22 mouse cellular contexts compared by ENCODE assay signal in genomic region chr7:107648937-107649688, GRCm38 (mm10). TPM values are rescaled to one million over a fixed set of nuclear protein-coding genes. Genes with fewer than 3 reads are reported as not detected.
"Had no signal": no experiment of that assay in that cellular context is flagged by ENCODE, and none has a peak within 500 bp of the region (broad histone marks: within the 10 kb centered on the region; RNA-seq: fewer than 3 reads in every experiment).

No protein-coding gene starts in this region.

- H3K36me3 ChIP-seq: liver, embryonic 12.5 days; midbrain, embryonic 13.5 days had no signal

- H3K4me1 ChIP-seq: liver, embryonic 12.5 days; midbrain, embryonic 13.5 days had no signal

- H3K9ac ChIP-seq: liver, embryonic 12.5 days; lung, embryonic 14.5 days; midbrain, embryonic 13.5 days had no signal

- H3K4me2 ChIP-seq: liver, embryonic 12.5 days; lung, embryonic 14.5 days; midbrain, embryonic 13.5 days had no signal

- DNase-seq: kidney, adult 9 months; kidney, postnatal 10 days; kidney, postnatal 4 days; left cerebral cortex, postnatal 4 days; lung, embryonic 14.5 days; lung, postnatal 10 days; lung, postnatal 4 days; right cerebral cortex, adult 18-20 months; right cerebral cortex, postnatal 25 days; thymus, adult 18-20 months; thymus, postnatal 14 days had no signal

- ATAC-seq: liver, embryonic 12.5 days; midbrain, embryonic 13.5 days had no signal

- H3K4me3 ChIP-seq: layer of hippocampus, adult 2 months; liver, embryonic 12.5 days; midbrain, embryonic 13.5 days had no signal

- H3K27ac ChIP-seq: layer of hippocampus, adult 2 months; liver, embryonic 12.5 days; midbrain, embryonic 13.5 days had no signal

- H3K27me3 ChIP-seq: liver, embryonic 12.5 days; midbrain, embryonic 13.5 days had no signal

- H3K9me3 ChIP-seq: midbrain, embryonic 13.5 days had no signal

RNA-seq across cellular contexts. Expression of gene 5330417H12Rik, which starts 24.2 kb away (rescaled TPM):
- total RNA-seq: layer of hippocampus, adult 2 months; layer of hippocampus, postnatal 10 days; left cerebral cortex, postnatal 4 days; midbrain, postnatal 0 days had no signal
- polyA plus RNA-seq: limb, embryonic 14.5 days; liver, embryonic 12.5 days; liver, embryonic 16.5 days; lung, embryonic 14.5 days; midbrain, embryonic 13.5 days; midbrain, postnatal 0 days; neural tube, embryonic 14.5 days; small intestine, adult 2 months; stomach, embryonic 14.5 days; urinary bladder, adult 2 months had no signal
